Mouse (Mus musculus): ENCODE measurements at regions not wholly inside any gene's neighbourhood (a gene's known extent, or its start where the extent isn't known, plus 50 kb on each side); places are given as distances from the start of the nearest gene placed in this dataset.

GRCm38 (mm10) chr3:57910020-57910419 lies 62.1 kb upstream of the Pfn2 start:
- no peak for DNase-seq

- DNase-seq, result no peak
Measured at GRCm38 (mm10) chr3:57911831-57912596, 64.1 kb upstream of the Pfn2 start.

GRCm38 (mm10) chr3:57912650-57913343 lies 64.9 kb upstream of the Pfn2 start:
- DNase-seq, result no peak

GRCm38 (mm10) chr3:57914687-57915086 lies 66.8 kb upstream of the Pfn2 start:
- no peak for DNase-seq

GRCm38 (mm10) chr3:57918913-57919312 lies 71.0 kb upstream of the Pfn2 start:
- no peak for DNase-seq

GRCm38 (mm10) chr3:57919390-57920089 lies 71.7 kb upstream of the Pfn2 start:
- no peak for DNase-seq

GRCm38 (mm10) chr3:57920090-57920432 lies 72.2 kb upstream of the Pfn2 start:
- no peak for DNase-seq

GRCm38 (mm10) chr3:57921071-57921882 lies 73.4 kb upstream of the Pfn2 start:
- DNase-seq, result no peak

- no peak for DNase-seq
Measured at GRCm38 (mm10) chr3:57923061-57923460, 75.2 kb upstream of the Pfn2 start.

- DNase-seq, result no peak
Measured at GRCm38 (mm10) chr3:57932657-57933539, 85.0 kb upstream of the Pfn2 start.

GRCm38 (mm10) chr3:57935042-57935610 lies 87.2 kb upstream of the Pfn2 start:
- DNase-seq, result no peak

- DNase-seq, result no peak
Measured at GRCm38 (mm10) chr3:57940504-57941381, 92.9 kb upstream of the Pfn2 start.

- no peak for DNase-seq
Measured at GRCm38 (mm10) chr3:57944698-57945097, 96.8 kb upstream of the Pfn2 start.

GRCm38 (mm10) chr3:57945765-57946164 lies 97.9 kb upstream of the Pfn2 start:
- no peak for DNase-seq

GRCm38 (mm10) chr3:57947331-57947730 lies 99.5 kb upstream of the Pfn2 start:
- DNase-seq, result no peak

- no peak for DNase-seq
Measured at GRCm38 (mm10) chr3:57948720-57949119, 100.8 kb upstream of the Pfn2 start.

GRCm38 (mm10) chr3:57950431-57951331 lies 102.8 kb upstream of the Pfn2 start:
- DNase-seq, result no peak

- DNase-seq, result no peak
Measured at GRCm38 (mm10) chr3:57951438-57951837, 103.6 kb upstream of the Pfn2 start.

- no peak for DNase-seq
Measured at GRCm38 (mm10) chr3:57957352-57957751, 109.5 kb upstream of the Pfn2 start.

GRCm38 (mm10) chr3:57963965-57964364 lies 116.1 kb upstream of the Pfn2 start:
- no peak for DNase-seq

All from cerebellum, adult 11 months (tissue).